In the genomic region with DNA sequence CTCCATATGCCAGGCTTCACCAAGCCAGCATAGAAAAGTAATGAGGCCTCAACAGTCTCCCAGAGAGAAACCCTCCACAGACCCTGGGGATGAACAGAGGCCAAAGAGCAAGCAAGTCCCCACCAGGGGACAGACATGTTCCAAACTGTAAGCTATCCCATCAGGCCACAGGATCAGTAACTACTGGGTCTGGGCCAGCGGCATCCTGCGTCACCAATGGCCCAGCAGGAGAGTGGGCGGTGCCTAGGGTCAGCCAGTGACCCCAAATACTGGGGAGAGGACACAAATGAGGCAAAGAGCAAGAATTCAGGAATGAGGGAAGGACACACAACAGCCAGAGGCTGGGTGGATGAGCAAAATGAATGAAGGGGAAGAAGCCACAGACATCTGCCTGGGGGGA, we compare ENCODE assay signal across 9 mouse cellular contexts. TPM values are rescaled to one million over a fixed set of nuclear protein-coding genes. Genes with fewer than 3 reads are reported as not detected.
DNase-seq lines count a peak whose midpoint lies in the region; ATAC-seq lines count a peak whose summit lies in the region.
"Had no signal": no experiment of that assay in that cellular context is flagged by ENCODE, and none has a peak within 500 bp of the region (broad histone marks: within the 10 kb centered on the region; RNA-seq: fewer than 3 reads in every experiment).

No protein-coding gene starts in this region.

- peaks cover 61% of the 10 kb centered on the region for H3K36me3 ChIP-seq in midbrain, embryonic 10.5 days
- H3K36me3 ChIP-seq in midbrain, embryonic 16.5 days (ENCODE audit: control insufficient read depth, insufficient read depth, low read length), result peaks cover 10% of the 10 kb centered on the region
- H3K36me3 ChIP-seq in limb, embryonic 12.5 days, result peaks cover 64% of the 10 kb centered on the region
- H3K36me3 ChIP-seq in neural tube, embryonic 15.5 days, result peaks cover 14% of the 10 kb centered on the region

- WGBS in midbrain, embryonic 10.5 days, result 37% methylated on average over 3 of the region's 3 CpGs
- WGBS in midbrain, embryonic 16.5 days, result 47% methylated on average over 3 of the region's 3 CpGs
- WGBS in limb, embryonic 12.5 days, result 82% methylated on average over 3 of the region's 3 CpGs
- 41% methylated on average over 3 of the region's 3 CpGs for WGBS in neural tube, embryonic 15.5 days

- H3K9ac ChIP-seq in midbrain, embryonic 16.5 days (ENCODE audit: low read depth, low read length), result no peak overlapping the region
- 0 out of 2 replicates have a peak overlapping the region, but pooled peaks have one; percentile 12 for H3K9ac ChIP-seq in limb, embryonic 12.5 days (replicated peaks)
- H3K9ac ChIP-seq in neural tube, embryonic 15.5 days (replicated peaks), result no peak overlapping the region
- H3K9ac ChIP-seq: liver, embryonic 14.5 days had no signal

- peak; percentile 50 for DNase-seq in adrenal gland, adult 2 months
- DNase-seq in adrenal gland, postnatal 14 days, result no peak
- no peak for DNase-seq in midbrain, embryonic 10.5 days (ENCODE audit: low spot score)
- no peak for DNase-seq in ovary, adult 18-20 months (ENCODE audit: low spot score)

- peaks cover 42% of the 10 kb centered on the region for H3K4me1 ChIP-seq in midbrain, embryonic 10.5 days
- H3K4me1 ChIP-seq in midbrain, embryonic 16.5 days (ENCODE audit: control insufficient read depth, insufficient read depth, low read length), result peaks cover 7% of the 10 kb centered on the region
- H3K4me1 ChIP-seq in limb, embryonic 12.5 days (replicated peaks), result peaks cover 39% of the 10 kb centered on the region
- peaks cover 69% of the 10 kb centered on the region for H3K4me1 ChIP-seq in neural tube, embryonic 15.5 days

- no peaks in the 10 kb centered on the region for H3K9me3 ChIP-seq in midbrain, embryonic 10.5 days (replicated peaks)
- no peaks in the 10 kb centered on the region for H3K9me3 ChIP-seq in midbrain, embryonic 16.5 days (replicated peaks; ENCODE audit: control insufficient read depth, low read length, poor library complexity, severe bottlenecking)
- no peaks in the 10 kb centered on the region; the same call in 1 of the 2 replicates for H3K9me3 ChIP-seq in limb, embryonic 12.5 days
- H3K9me3 ChIP-seq in neural tube, embryonic 15.5 days (replicated peaks), result no peaks in the 10 kb centered on the region

- ATAC-seq in midbrain, embryonic 16.5 days, result no peak
- no peak for ATAC-seq in limb, embryonic 12.5 days (ENCODE audit: insufficient number of reproducible peaks, insufficient read depth, low FRiP score, low TSS enrichment, low read depth)
- ATAC-seq in neural tube, embryonic 15.5 days (ENCODE audit: low FRiP score), result no peak
- ATAC-seq in cerebellum, adult (ENCODE audit: insufficient number of reproducible peaks, low FRiP score, low TSS enrichment), result no peak

- no peaks in the 10 kb centered on the region for H3K27me3 ChIP-seq in midbrain, embryonic 10.5 days (ENCODE audit: low read depth, poor library complexity, severe bottlenecking)
- H3K27me3 ChIP-seq in midbrain, embryonic 16.5 days (ENCODE audit: control insufficient read depth, insufficient read depth, low read depth, low read length), result no peaks in the 10 kb centered on the region
- no peaks in the 10 kb centered on the region for H3K27me3 ChIP-seq in limb, embryonic 12.5 days
- H3K27me3 ChIP-seq in neural tube, embryonic 15.5 days (replicated peaks), result no peaks in the 10 kb centered on the region

- H3K4me2 ChIP-seq in midbrain, embryonic 16.5 days (ENCODE audit: low read length), result no peak overlapping the region
- H3K4me2 ChIP-seq in limb, embryonic 12.5 days, result no peak overlapping the region
- H3K4me2 ChIP-seq in neural tube, embryonic 15.5 days, result no peak overlapping the region

- H3K4me3 ChIP-seq in midbrain, embryonic 10.5 days, result no peak overlapping the region
- no peak overlapping the region for H3K4me3 ChIP-seq in midbrain, embryonic 16.5 days (ENCODE audit: low read depth, low read length)
- H3K4me3 ChIP-seq in limb, embryonic 12.5 days (replicated peaks), result no peak overlapping the region
- H3K4me3 ChIP-seq in neural tube, embryonic 15.5 days (replicated peaks), result no peak overlapping the region

- H3K27ac ChIP-seq in midbrain, embryonic 10.5 days (replicated peaks), result peak overlapping the region; percentile 50
- H3K27ac ChIP-seq in midbrain, embryonic 16.5 days (ENCODE audit: low read length), result no peak overlapping the region
- H3K27ac ChIP-seq in limb, embryonic 12.5 days, result no peak overlapping the region
- H3K27ac ChIP-seq in neural tube, embryonic 15.5 days (replicated peaks), result 0 out of 2 replicates have a peak overlapping the region, but pooled peaks have one; percentile 9
- H3K27ac ChIP-seq: liver, embryonic 14.5 days had no signal

RNA-seq across cellular contexts. Expression of gene Ncor2, which starts 55.8 kb away (rescaled TPM):
- total RNA-seq in adrenal gland, adult 2 months (2021), result 100 to 1,000 TPM; 149 to 340 TPM
- polyA plus RNA-seq in adrenal gland, adult 2 months (2012; rRNA removed), result 183 and 229 TPM in 2 replicates
- total RNA-seq in adrenal gland, postnatal 14 days (2021), result 165 and 192 TPM in 2 replicates
- polyA plus RNA-seq in midbrain, embryonic 10.5 days (2016; fragmentation: Nextera tagmentation; extraction: Ambion mirVana), result 16.2 and 19.1 TPM in 2 replicates
- polyA plus RNA-seq in midbrain, embryonic 16.5 days (2015; fragmentation: Nextera tagmentation; extraction: Ambion mirVana), result 19.9 and 22.9 TPM in 2 replicates
- 27.2 and 29.4 TPM in 2 replicates for polyA plus RNA-seq in limb, embryonic 12.5 days (2016; fragmentation: Nextera tagmentation; extraction: Ambion mirVana)
- polyA plus RNA-seq in neural tube, embryonic 15.5 days (2015; fragmentation: Nextera tagmentation; extraction: Ambion mirVana), result 24.2 and 28.5 TPM in 2 replicates

Comparison
In these comparisons a context has a peak if more than half of its experiments do, and no peak if none do; other contexts are left out.
1. H3K27ac ChIP-seq: peak in midbrain, embryonic 10.5 days (single experiment) and neural tube, embryonic 15.5 days (single experiment); none in midbrain, embryonic 16.5 days (single experiment) and limb, embryonic 12.5 days (single experiment).